Mouse (Mus musculus) right cerebral cortex, adult 2 months (tissue): Measurements from ENCODE around the gene Bpifb4.

ENCODE experiments used
- DNase-seq, 2 experiments: peaks; one replicate each; pipeline ENCODE4 v3.0.0; 2021 to 2022; ENCODE audit warnings: low spot score in 2 of 2

Bpifb4 gene

GRCm38 (mm10) chr2:153937843-153938242, at the start of gene Bpifb4:
TSS of gene Bpifb4 (plus strand) at chr2:153938212.
- no peak for DNase-seq

DNA sequence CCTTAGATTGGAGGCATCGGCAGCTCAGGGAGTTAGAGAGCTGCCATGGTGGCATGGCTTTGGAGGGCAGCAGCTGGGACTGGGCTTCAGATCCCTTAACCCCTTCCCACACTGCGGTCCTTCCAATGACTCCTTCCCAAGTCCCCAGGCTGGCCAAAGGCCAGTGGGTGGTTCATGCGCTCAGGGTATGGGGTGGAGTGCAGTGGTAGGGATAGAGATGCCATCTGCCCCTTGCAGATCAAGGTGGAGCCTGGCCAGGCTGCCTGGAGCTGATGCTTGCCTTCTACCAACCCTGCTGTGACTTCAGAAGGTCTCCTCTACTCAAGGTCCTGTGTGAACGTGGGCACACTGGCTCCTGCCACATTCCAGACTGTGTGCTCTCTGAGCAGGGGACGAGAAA, 38.9 kb upstream of the Bpifb4 start:
- DNase-seq: no peak

DNA sequence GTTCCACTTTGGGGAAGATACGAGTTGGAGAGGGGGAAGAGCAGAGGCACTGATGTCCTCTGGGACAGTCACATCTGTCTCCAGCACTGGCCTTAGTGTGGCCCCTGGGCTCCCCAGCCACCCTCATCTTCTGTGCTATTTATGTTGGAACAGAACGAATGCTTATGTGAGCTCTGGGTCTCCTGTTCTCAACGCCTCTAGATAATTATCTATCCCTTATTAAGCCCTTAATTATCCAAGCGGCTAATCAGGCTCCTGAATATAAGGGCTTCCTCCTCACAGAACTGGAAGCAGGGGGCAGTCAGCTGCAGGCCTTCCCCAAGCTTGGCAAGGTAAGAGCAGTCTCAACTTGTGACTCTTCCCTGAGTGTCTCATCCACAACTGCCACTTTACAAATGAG, 37.9 kb upstream of the Bpifb4 start, which contains the start of gene Bpifb6:
Bpifb6 (plus strand) TSS at position 301 of the 400 bp plus-strand sequence.
- no peak for DNase-seq

GRCm38 (mm10) chr2:153902726-153903125, 35.3 kb upstream of the Bpifb4 start:
- DNase-seq: no peak

DNA sequence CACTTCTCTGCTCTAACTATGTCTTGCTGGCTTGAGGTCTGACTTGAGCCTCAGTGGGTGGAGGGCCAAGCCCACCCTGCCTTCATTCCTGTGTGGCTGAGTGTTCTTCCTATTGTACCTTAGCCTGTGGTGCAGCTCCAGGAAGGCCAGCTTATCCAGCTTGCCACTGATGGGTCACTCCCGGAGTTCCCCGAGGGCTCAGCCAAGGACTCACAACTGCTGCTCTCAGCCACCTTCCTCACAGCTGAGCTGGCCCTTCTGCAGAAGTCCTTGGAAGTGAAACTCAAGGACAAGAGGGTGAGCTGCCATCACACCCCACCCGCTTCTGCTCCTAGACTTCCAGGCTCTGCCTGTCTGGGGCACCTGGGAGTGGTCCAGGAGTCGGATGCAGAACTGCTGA, 31.4 kb upstream of the Bpifb4 start:
- DNase-seq: no peak

DNA sequence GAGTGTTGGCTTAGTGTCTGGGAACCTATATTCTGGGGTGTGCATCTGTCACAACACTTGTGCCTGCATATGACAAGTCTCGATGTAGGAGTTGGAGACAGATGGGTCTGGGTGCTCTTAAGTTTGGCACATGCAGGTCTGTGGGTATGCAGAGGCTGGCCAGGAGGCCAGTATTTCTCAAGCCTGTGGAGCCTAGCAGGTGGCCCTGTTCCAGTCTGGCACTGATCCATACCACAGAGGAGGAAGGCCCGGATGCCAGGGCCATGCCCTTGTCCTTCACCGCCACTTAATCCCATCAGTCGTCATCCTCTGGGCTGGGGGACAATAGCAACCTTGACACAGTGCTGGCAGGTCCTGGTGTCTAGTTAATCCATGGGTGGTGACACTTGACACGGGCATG, 23.9 kb upstream of the Bpifb4 start:
- peak; percentile 11 to 15 for DNase-seq

DNA sequence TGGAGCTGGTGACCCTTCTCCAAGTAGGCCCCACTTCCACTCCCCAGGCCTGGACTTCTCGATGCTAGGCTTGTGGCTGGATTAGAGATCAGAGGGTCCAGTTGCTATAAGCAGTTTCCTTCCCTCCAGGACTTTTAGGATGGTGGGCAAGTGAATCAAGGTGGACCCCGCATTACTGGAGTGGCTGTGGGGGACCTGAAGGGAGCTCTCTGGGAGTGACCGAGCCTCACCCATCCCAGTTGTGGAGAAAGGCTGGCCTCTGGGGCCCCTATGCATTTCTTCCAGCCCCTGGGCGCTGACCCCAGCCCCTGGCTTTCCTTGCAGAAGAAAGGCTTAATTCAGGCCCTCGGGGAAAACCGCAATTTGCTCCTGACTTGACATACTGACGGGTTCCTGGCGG, 20.1 kb upstream of the Bpifb4 start, which contains the start of gene Bpifb3:
Bpifb3 (plus strand) TSS at position 301 of the 400 bp plus-strand sequence.
- DNase-seq: no peak

DNA sequence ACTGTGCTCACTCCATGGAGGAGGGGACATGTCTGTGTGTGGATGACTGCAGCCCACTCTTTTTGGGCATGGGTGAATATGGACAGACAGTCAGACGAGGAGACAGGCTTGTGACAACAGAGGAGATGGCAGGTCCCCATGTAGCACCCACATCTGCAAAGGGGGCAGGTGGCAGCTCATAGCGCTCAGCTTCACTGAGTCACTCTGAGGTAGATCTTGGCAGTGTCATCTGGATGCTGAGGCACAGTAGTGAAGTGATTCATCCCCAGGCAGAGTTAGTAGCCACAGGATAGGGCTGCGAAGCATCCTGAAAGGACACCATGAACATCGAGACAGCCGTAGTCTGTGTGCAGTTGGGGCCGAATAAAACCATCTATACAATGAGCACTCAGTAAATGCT, 16.8 kb upstream of the Bpifb4 start:
- peak; percentile 33 to 37 for DNase-seq

GRCm38 (mm10) chr2:153929871-153930413, 8.1 kb upstream of the Bpifb4 start:
- DNase-seq: peak; percentile 39 to 43

DNA sequence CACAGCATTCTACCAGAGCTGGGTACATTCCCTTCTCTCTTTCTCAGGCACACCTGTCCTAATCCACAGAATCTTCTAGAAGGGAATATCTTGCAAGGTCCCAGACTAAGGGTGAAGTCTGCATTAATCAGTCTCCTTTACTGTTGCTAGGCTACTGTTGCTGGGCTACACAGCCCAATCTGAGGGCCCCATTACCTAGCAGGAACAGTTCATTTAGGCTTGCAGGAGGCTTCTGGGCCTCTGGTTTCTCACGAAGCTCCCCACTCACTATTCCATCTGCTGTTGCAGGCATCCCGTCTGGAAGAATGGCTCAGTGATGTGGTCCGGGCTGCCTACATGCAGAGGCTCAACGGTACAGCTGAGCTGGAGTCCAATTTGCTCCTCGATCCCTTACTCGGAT, 6.9 kb upstream of the Bpifb4 start:
- DNase-seq: no peak

DNA sequence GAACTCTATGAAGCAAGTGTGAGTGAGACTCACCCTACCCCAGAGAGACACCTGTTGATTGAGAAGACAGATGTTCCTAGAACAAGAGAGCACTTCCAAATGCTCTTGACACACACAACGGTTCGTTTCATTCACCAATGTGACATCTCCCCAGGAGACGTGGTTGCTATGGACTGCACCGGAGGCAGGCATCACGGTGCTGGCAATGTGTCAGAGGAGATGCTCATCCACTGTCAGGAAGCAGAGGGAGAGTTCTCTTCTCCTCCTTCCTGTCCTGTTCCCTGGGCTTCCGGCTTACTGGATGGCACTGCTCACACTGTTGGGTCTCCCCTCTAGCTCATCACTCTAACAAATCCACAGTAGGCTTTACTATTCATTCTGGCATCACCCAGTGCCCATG, 4.7 kb upstream of the Bpifb4 start:
- DNase-seq: no peak

DNA sequence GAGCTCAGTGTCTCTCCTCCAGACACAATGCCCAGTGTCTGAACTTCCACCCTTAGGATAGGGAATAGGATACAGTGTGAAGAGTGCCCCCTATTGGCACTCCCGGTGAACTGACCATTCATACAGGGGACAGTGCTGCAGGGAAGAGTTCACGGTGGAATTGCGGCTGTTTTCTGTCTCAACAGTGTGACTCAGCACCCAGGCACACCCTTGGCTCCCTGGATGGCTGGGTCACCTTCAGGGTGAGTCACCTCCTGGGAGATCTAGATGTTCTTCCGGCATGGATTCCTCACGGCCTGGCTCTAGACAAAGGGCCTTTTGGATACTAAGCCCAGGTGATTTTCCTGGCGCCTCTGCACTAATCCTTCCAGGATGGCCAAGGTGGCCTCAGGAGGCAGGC, 2.7 kb upstream of the Bpifb4 start:
- DNase-seq: no peak

DNA sequence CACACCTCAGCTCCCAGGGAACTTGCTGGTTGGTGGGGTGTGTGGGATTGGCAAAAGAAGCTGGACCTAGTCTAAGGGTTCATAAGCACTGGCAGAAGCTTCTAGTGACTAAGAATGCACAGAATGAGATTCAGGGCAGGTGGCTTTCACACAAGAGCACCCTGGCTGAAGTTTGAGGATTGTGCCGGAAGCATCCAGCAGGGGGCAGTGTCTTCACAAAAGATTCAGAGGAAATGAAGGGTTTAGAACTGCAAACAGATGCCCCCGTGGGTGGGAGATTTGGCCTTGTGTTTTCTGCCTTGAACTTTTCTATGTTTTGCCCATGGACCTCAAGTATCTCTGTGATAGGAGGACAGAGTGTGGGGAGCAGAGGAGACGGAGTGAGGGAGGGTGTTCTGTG, 5.5 kb downstream of the Bpifb4 start:
- peak; percentile 77 to 79 for DNase-seq

DNA sequence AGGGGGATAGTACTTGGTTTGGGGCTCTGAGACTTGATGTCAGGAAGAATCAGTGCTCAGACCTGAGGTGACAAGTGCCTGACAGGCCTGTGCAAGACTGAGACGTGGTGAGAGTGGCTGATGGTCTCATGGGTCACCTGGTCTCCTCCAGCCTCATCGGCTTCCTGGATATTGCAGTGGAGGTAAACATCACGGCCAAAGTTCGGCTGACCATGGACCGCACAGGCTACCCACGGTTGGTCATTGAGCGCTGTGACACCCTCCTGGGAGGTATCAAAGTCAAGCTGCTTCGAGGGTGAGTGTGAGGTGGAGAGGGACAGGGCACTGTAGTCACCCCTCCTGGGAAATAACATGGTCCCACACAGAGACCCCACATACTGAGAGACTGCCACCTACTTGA, 6.6 kb downstream of the Bpifb4 start:
- no peak for DNase-seq

DNA sequence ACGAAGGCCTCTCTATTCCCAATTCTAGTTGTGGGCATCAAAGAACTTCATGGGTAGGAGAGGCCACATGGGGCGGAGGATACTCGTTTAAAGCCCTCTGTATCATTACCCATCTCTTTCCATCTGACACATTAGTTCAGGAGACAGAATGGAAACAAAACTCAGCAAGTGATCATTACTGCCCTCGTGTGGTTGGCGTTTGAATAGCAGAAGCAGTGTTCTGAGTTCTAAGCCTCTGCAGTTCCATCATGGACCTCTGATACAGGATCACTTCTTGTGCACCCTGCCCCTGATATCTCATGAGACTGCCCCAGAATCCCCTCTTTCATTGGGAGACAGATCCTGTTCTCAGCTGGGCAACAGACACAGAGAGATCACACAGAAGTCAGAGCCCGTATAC, 14.9 kb downstream of the Bpifb4 start:
- DNase-seq: peak; percentile 72 to 83

DNA sequence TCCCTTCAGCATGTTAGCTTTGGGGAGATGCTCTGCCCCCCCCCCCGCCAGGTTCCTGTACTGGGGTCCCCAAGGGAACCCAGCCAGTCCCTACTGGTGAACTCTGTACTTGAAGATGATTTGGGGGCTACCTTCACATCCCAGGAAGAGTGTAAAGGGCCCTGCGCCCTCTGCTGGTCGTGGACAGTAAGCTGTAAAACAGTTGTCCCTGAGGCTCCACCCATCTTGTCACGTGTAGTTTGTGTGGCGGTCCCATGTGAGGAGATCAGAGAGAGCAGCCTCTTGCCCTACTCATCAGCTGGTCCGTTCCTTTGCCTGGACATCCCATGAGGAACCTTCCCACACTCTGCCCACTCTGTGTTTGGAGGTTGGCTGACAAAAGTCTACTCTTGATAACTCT, 15.8 kb downstream of the Bpifb4 start:
- DNase-seq: no peak

GRCm38 (mm10) chr2:153962821-153963331, 24.9 kb downstream of the Bpifb4 start:
- peak; percentile 39 to 41 for DNase-seq

DNA sequence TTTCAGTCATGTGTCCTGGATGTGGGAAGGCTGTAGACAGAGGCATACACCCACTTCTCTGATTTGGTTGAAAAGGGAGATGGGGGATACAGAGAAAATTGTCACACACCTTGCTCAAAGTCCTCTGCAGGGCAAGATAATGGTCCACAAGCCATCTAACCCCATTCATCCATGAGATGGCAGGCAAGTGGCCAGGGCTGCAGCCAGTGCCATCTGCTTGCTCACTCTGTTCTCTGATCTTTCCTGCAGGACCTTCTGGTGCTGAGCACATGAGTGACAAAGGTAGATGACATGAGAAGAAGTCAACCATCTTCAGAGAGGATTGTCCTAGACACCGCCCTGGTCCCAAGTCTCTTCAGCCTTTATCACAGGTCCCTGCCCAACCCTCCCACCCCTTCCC, 25.3 kb downstream of the Bpifb4 start:
- DNase-seq: peak; percentile 25 to 28

DNA sequence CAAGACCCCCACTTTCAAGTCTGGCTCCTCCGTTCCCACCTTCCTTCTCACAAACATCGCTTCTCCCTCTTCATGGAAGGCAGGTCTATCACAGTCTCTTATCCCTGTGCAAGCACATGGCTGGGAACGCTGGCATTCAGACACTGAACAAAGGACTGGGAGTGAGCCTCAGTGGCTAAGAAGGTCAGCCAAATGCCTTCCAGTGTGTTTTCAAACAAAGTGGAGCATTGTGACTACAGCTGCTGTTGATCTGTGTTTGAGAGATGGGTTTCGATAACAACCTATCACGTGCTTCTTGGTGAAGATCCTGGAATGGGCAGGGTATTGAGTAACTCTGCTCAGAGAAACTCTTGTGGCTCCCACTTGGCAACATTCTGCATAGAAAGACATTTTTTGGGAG, 32.2 kb downstream of the Bpifb4 start:
- no peak for DNase-seq

DNA sequence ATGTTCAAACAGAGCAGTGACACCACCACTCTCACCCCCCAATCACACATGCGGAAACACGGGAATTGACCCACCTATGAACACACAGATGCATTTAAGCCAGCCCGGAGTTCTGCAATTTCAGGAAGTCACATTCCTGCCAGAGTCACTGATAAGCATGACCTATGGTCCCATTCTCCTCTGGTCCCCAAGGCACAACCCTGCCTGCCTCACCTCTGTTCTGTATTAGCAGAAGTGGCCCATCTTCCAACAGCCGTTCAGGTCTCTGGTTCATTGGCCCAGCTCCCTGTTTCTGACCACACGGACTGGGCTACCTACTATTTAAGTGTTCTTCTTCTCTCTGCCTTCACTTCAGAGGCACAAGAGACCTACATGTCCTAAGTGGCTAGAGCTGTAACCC, 36.6 kb downstream of the Bpifb4 start, which contains the start of gene Bpifa6:
Bpifa6 (plus strand) TSS at position 364 of the 400 bp plus-strand sequence.
- DNase-seq: no peak

DNA sequence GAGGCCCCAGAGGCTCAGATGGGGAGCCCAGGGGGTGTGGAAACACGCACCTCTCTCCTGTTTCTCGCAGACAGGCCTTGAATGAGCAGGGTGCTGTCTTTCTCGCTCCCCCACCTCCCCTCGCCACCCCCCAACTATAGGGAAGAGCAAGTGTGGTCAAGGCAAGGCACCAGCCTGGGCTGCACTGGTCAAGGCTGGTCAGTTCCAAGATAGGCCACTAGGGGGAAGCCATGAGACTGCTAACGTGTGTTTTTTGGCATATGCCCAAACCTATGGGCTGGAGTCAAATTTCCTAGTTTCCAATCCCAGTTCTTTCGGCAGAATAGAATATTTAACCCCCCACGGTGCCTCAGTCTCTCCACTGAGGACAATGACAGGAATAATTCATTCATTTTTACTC, 57.8 kb downstream of the Bpifb4 start:
- peak; percentile 78 to 86 for DNase-seq

DNA sequence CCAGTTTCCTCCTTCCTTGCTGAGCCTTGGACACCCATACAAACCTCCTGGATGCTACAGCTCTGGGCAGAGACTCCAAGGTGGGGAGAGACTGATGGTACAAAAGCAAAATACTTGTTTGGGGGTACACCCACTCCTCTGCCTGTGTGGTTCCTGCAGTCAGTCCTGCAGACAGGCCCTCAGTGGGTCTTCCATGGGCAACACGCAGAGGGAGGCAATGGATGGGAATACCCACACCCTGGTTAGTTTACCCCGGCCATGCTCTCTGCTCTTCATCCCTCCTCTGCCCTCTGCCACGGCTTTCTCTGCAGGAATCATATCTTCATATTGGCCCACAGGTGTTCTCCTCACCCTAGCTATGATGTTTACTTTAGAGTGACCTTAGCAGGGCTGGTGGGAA, 62.5 kb downstream of the Bpifb4 start:
- DNase-seq: no peak

GRCm38 (mm10) chr2:154001056-154001455, 63.0 kb downstream of the Bpifb4 start:
- no peak for DNase-seq

GRCm38 (mm10) chr2:154004456-154004855, 66.4 kb downstream of the Bpifb4 start:
- no peak for DNase-seq
